8 mouse cellular contexts compared by ENCODE assay signal in genomic region chr1:20311485-20311884, GRCm38 (mm10).
DNase-seq lines count a peak whose midpoint lies in the region; ATAC-seq and TF ChIP-seq lines count a peak whose summit lies in the region.

No protein-coding gene starts in this region.

- no peaks in the 10 kb centered on the region for H3K27me3 ChIP-seq in forebrain, embryonic 14.5 days (replicated peaks; ENCODE audit: control insufficient read depth, insufficient read depth, low read length)
- H3K27me3 ChIP-seq in liver, embryonic 14.5 days (ENCODE audit: control insufficient read depth, insufficient read depth, low read length): no peaks in the 10 kb centered on the region

- no peak overlapping the region for H3K4me3 ChIP-seq in forebrain, embryonic 14.5 days (ENCODE audit: low read depth, low read length)
- no peak overlapping the region for H3K4me3 ChIP-seq in liver, embryonic 14.5 days (ENCODE audit: insufficient read depth in 1 of 2, low read depth in 2 of 2, low read length in 2 of 2)

- no peak overlapping the region for H3K27ac ChIP-seq in forebrain, embryonic 14.5 days (ENCODE audit: low read depth, low read length)
- no peak overlapping the region for H3K27ac ChIP-seq in liver, embryonic 14.5 days

- 10% methylated on average over 2 of the region's 2 CpGs for WGBS in forebrain, embryonic 14.5 days
- WGBS in liver, embryonic 14.5 days (ENCODE audit: insufficient replicate concordance): 6% methylated on average over 2 of the region's 2 CpGs

- no peak for TF ChIP-seq POLR2A in brain, embryonic 14.5 days (IDR thresholded peaks at IDR 0.05; ENCODE audit: borderline replicate concordance, extremely low read depth, insufficient read depth, insufficient read length, poor library complexity, severe bottlenecking)

- H3K36me3 ChIP-seq in forebrain, embryonic 14.5 days (ENCODE audit: control insufficient read depth, insufficient read depth, low read length): no peaks in the 10 kb centered on the region
- H3K36me3 ChIP-seq in liver, embryonic 14.5 days (replicated peaks; ENCODE audit: control insufficient read depth, insufficient read depth, low read depth): no peaks in the 10 kb centered on the region

- no peaks in the 10 kb centered on the region for H3K4me1 ChIP-seq in forebrain, embryonic 14.5 days (ENCODE audit: control insufficient read depth, insufficient read depth, low read length)
- H3K4me1 ChIP-seq in liver, embryonic 14.5 days (replicated peaks; ENCODE audit: control insufficient read depth in 2 of 2, insufficient read depth in 2 of 2, low read length in 1 of 2): no peaks in the 10 kb centered on the region

- no peak for TF ChIP-seq EP300 in liver, embryonic 14.5 days (IDR thresholded peaks at IDR 0.05; ENCODE audit: low read depth)

- H3K9ac ChIP-seq in forebrain, embryonic 14.5 days (ENCODE audit: low read length): no peak overlapping the region
- H3K9ac ChIP-seq in liver, embryonic 14.5 days (replicated peaks): no peak overlapping the region

- H3K4me2 ChIP-seq in forebrain, embryonic 14.5 days (ENCODE audit: low read length): no peak overlapping the region
- no peak overlapping the region for H3K4me2 ChIP-seq in liver, embryonic 14.5 days (ENCODE audit: low read depth)

- TF ChIP-seq CTCF in brain, embryonic 14.5 days (IDR thresholded peaks at IDR 0.05; ENCODE audit: borderline replicate concordance, extremely low read depth, insufficient read depth, insufficient read length): peak; percentile 64; the same call in 1 of the 2 replicates
- peak; percentile 28; the same call in 1 of the 2 replicates for TF ChIP-seq CTCF in liver, embryonic 14.5 days (IDR thresholded peaks at IDR 0.05; ENCODE audit: low read depth)

- DNase-seq in thymus, postnatal 14 days: peak; percentile 4
- DNase-seq in thymus, adult 18-20 months: no peak
- DNase-seq in brain, embryonic 14.5 days (ENCODE audit: low read depth): peak; percentile 90
- peak; percentile 87 for DNase-seq in forebrain, embryonic 14.5 days (ENCODE audit: low spot score)
- DNase-seq in kidney, postnatal 10 days: peak; percentile 70
- DNase-seq in liver, embryonic 14.5 days (ENCODE audit: low read depth in 3 of 3, low spot score in 3 of 3): peak in 1 of 3 experiments; percentile 3
- peak; percentile 78 to 82 for DNase-seq in right cerebral cortex, adult 2 months (ENCODE audit: low spot score in 2 of 2)
- no peak for DNase-seq in thymus, postnatal 36 days

- peak; percentile 86 for ATAC-seq in forebrain, embryonic 14.5 days
- ATAC-seq in liver, embryonic 14.5 days (ENCODE audit: insufficient read depth): no peak

- H3K9me3 ChIP-seq in forebrain, embryonic 14.5 days (replicated peaks; ENCODE audit: control insufficient read depth, low read length): no peaks in the 10 kb centered on the region
- no peaks in the 10 kb centered on the region for H3K9me3 ChIP-seq in liver, embryonic 14.5 days (ENCODE audit: control insufficient read depth, low read length)

Comparison
In these comparisons a context has a peak if more than half of its experiments do, and no peak if none do; other contexts are left out.
1. DNase-seq: peak in thymus, postnatal 14 days (single experiment), brain, embryonic 14.5 days (single experiment), forebrain, embryonic 14.5 days (single experiment), kidney, postnatal 10 days (single experiment) and right cerebral cortex, adult 2 months (2 of 2); none in thymus, adult 18-20 months (0 of 2) and thymus, postnatal 36 days (0 of 2).